Mouse (Mus musculus) adrenal gland, adult 18-20 months (tissue): ENCODE measurements around the gene Olfr764-ps1. TPM values are rescaled to one million over a fixed set of nuclear protein-coding genes. Genes with fewer than 3 reads are reported as not detected.
A peak's percentile ranks its signal among the peaks of the same experiment; 100 is the strongest.
"Not testable (repeated sequence)": the region's sequence is repeated elsewhere in the genome, so short reads cannot be mapped to it uniquely, and the experiment has no call there.

Experiments used
- DNase-seq, 2 experiments: peaks; one replicate each; pipeline ENCODE4 v3.0.0; 2021 to 2022; ENCODE audit warnings: low spot score in 2 of 2
- long read RNA-seq, 2 experiments: library from polyadenylated mRNA; stranded (forward); transcript quantifications; one replicate each; pipeline ENCODE4 v2.0.0; 2021
- total RNA-seq, 2 experiments: library from RNA; stranded (reverse); gene quantifications; 1 replicate in 1 of 2; 2 replicates in 1 of 2; pipeline ENCODE4 v1.2.3; 2021

The Olfr764-ps1 gene
- total RNA-seq = not detected
- long read RNA-seq, experiment 1 = 0 reads
- long read RNA-seq, experiment 2 = 0 reads

DNA sequence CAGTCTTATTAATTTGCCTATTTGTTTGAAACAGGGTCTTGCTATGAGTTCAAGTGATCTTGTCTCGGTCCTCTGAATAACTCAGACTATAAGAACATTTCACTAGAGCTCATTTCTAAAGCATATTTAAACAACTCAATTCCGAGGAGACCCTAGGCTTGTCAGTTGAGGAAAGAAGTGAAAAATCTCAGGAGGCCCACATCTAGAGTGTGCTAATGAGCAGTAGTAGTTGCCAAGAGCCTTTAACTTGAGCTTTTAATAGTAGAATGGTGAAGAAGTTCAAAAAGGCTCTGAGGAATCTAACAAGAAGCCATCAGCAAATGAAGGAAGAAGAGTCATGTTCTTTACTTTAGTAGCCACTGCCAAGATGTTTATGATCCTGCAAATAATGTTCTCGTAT, at the start of gene Olfr764-ps1:
Gene Olfr764-ps1, minus strand, starts transcription at position 101 of the 400 bp plus-strand sequence.
- DNase-seq = no peak

- DNase-seq = not testable (repeated sequence)
Observed at GRCm38 (mm10) chr10:129082810-129083209, 43.1 kb upstream of the Olfr764-ps1 start, which contains the start of gene Olfr767. TSS of gene Olfr767 (minus strand) at chr10:129082910.

DNA sequence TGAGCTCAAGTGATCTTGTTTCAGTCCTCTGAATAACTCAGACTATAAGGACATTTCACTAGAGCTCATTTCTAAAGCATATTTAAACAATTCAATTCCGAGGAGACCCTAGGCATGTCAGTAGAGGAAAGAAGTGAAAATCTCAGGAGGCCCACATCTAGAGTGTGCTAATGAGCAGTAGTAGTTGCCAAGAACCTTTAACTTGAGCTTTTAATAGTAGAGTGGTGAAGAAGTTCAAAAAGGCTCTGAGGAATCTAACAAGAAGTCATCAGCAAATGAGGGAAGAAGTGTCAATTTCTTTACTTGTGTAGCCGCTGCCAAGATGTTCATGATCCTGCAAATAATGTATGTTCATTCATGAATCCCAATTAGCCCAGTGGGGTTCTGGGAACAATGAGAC, 29.2 kb upstream of the Olfr764-ps1 start, which contains the start of gene Olfr766-ps1:
Gene Olfr766-ps1, minus strand, starts transcription at position 101 of the 400 bp plus-strand sequence.
- no peak for DNase-seq

DNA sequence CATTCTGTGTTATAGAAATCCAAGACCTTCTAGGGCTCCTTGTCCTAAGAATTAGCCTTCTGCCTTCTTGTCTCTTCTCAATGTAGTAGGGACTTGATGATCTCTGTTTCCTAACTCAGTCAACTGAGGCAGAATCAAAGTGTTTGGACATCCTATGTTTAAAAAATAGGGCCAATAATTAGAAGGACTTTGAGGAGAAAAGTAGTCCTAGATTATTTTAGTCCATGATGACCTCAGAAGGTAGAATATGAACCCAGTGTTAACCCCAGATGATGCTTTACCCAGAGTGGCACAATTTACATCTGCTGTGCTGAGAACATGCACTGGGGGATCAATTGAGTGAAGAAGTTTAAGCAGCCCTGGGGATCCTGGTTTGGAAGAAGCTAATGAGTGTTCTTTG, 10.2 kb upstream of the Olfr764-ps1 start, which contains the start of gene Olfr765:
Gene Olfr765, minus strand, starts transcription at position 101 of the 400 bp plus-strand sequence.
- DNase-seq = not testable (repeated sequence)

DNA sequence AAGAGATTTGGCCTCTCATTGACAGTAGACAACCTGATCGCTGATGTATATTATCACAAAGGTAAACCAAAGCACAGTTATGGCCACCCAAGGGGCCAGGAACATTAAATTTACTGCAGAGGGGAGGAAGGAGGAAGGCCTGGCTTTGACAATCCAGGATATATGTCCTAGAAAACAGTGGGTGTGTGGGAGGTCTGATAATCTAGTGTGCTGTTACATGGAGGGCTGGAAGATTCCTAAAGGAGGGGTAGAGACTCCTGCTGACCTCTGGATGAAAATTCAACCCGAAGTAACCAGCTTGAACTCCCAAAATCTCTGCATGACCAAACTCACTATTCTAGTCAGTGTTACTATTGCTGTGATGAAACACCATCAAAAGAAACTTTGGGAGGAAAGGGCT, 11.4 kb downstream of the Olfr764-ps1 start:
- DNase-seq = no peak

DNA sequence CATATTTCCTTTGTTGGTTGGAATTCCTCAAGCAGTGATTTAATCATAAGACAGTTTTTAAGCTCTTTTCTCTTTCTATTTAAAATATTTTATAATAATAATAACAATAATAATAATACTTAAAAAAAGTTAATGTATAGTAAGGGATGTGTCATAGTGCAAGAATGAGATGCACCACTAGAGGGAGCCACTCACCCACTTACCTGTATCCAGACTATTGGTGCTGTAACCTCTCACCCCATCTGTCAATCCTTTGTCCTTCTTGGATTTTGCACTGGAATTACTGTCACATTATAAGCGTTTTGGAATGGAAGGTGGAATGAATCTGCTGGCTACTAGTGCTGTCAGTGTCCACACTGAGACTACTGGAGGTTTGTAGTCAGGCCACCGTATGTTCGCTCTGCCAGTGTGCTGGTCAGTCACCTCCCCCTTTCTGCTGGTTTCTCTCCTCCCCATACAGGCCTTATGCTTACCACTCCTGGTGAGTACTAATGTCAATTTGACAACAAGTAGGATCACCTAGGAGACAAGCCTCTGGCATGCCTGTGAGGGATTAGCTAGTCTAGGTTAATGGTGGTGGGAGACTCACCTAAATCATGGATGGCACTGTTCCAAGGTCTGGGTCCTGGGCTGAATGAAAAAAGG, 13.6 kb downstream of the Olfr764-ps1 start:
- DNase-seq = peak; percentile 24 to 27

- DNase-seq = no peak
Observed at GRCm38 (mm10) chr10:129023319-129023718, 16.4 kb downstream of the Olfr764-ps1 start.

DNA sequence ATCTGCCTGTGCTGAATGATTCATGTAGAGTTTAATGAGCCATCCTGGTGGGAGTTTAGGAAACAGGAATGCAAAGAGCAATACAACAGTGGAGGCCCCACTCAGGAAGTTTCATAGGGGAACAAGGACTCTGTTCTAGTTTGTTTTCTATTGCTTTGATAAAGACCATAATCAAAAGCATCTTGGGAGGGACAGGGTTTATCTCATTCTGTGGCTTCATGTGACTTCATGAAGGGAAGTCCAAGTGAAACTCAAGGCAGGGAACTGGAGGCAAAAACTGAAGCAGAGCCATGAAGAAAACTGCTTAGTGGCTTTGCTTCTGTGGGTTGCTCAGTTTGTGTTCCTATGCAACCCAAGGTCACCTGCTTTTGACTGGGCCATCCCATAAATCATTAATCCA, 25.2 kb downstream of the Olfr764-ps1 start:
- no peak for DNase-seq

DNA sequence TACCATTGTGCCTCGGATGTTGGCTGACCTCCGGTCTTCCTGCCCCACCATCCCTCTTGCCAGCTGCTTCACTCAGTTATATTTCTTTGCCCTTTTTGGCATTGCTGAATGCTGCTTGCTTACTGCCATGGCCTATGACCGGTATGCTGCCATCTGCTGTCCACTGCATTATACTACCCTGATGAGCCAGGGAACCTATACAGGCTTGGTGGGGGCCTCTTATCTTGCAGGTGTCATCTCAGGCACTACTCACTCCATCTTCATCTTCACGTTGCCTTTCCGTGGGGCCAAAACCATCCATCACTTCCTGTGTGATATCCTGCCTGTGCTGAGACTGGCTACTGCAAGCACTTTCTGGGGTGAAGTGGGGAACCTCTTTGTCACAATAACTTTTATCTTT, 28.2 kb downstream of the Olfr764-ps1 start:
- DNase-seq = not testable (repeated sequence)

- no peak for DNase-seq
Observed at GRCm38 (mm10) chr10:129010288-129010841, 29.3 kb downstream of the Olfr764-ps1 start, which contains the start of gene Olfr763. TSS of gene Olfr763 (plus strand) at chr10:129010791.

- no peak for DNase-seq
Observed at GRCm38 (mm10) chr10:129004032-129004920, 35.4 kb downstream of the Olfr764-ps1 start.

DNA sequence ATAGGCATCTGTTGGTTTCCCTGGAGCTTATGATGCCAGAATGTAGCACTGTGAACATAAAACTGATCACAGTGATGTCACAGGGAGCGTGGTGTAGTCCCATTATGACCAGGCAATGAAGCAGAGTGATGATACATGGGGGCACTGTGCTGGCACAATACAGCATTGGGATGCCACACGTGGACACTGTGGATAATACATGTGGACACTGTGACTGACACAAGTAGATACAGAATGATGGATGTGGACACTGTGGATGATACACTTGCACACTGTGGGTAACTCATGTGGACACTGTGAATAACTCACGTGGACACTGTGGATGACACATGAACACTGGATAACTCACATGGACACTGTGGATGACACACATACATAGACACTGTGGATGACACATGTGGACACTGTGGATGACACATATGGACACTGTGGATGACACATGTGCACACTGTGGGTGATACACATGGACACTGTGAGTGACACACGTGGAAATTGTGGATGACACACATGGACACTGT, 43.1 kb downstream of the Olfr764-ps1 start:
- no peak for DNase-seq

- no peak for DNase-seq
Observed at GRCm38 (mm10) chr10:128995796-128996195, 43.9 kb downstream of the Olfr764-ps1 start.

DNA sequence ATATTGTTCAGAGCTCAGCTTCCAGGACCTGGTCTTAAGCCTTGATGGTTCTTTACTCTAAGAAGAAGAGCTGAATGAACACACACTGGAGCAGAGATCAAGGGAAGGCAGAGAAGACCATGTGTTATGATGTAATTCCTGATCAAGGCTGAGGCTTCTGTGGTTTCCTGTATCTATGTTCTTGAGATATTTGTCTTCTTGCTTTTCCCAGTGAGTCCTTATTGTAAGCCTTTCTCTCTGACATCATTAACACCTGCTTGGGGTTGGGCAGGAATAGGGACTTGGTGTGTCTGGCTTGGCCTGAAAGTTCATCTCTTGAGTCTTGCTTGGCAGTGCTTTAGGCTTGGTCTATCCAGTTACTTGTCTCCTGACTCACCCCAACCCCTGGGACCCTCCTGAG, 48.7 kb downstream of the Olfr764-ps1 start:
- no peak for DNase-seq

DNA sequence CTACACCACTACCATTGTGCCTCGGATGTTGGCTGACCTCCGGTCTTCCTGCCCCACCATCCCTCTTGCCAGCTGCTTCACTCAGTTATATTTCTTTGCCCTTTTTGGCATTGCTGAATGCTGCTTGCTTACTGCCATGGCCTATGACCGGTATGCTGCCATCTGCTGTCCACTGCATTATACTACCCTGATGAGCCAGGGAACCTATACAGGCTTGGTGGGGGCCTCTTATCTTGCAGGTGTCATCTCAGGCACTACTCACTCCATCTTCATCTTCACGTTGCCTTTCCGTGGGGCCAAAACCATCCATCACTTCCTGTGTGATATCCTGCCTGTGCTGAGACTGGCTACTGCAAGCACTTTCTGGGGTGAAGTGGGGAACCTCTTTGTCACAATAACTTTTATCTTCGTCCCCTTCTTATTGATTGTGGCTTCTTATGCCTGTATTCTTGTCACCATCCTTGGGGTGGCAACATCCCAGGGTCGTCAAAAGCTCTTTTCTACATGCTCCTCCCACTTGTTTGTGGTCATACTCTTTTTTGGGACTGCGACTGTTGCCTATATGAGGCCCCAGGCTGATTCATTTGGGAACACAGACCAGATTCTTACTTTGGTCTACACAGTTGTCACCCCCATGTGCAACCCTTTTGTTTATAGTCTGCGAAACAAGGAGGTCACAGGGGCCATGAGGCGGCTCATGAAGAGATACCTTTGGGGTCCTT, 49.4 kb downstream of the Olfr764-ps1 start:
- DNase-seq = not testable (repeated sequence)

DNA sequence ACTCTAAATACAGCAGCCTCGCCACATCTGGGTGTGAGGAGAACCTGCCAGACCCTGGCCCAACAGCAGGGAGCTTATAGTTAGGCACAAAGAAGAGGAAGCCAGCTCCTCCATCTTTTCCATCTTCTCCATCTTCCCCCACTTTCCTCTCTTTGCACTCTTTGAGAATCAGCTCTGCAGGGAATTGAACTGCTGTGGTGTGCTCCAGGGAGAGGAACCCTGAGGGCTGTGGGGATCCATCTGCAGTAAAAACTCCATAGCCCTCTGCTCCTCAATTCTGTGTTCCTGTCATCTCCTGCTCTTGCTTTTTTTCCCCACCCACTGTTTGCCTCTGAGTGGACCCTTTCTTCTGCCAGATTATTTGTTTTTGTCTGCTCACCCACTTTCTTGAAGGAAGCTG, 50.6 kb downstream of the Olfr764-ps1 start, which contains the start of gene Olfr9:
Gene Olfr9, plus strand, starts transcription at position 301 of the 400 bp plus-strand sequence.
- DNase-seq = not testable (repeated sequence)
